Mouse (Mus musculus) midbrain, embryonic 10.5 days (tissue): ENCODE data around the gene Slc37a4. TPM values are rescaled to one million over a fixed set of nuclear protein-coding genes. Genes with fewer than 3 reads are reported as not detected.
"Not testable (repeated sequence)": the region's sequence is repeated elsewhere in the genome, so short reads cannot be mapped to it uniquely, and the experiment has no call there.

ENCODE experiments used
- DNase-seq: peaks from one replicate; pipeline ENCODE4 v3.0.0-alpha.2; 2017; ENCODE audit warnings: low spot score
- H3K27ac ChIP-seq: fragments of 300-500 bp; sonication (generic); replicated peaks from 2 replicates; pipeline ENCODE4 v1.5.1; 2016; ENCODE audit warnings: mild to moderate bottlenecking
- H3K27me3 ChIP-seq: fragments of 300-500 bp; sonication (generic); 2 replicates; pipeline ENCODE4 v1.6.1; 2016; ENCODE audit warnings: low read depth, mild to moderate bottlenecking; ENCODE audit not compliant: poor library complexity, severe bottlenecking
- H3K36me3 ChIP-seq: fragments of 300-500 bp; sonication (generic); 2 replicates; pipeline ENCODE4 v1.6.1; 2016; ENCODE audit warnings: mild to moderate bottlenecking, moderate library complexity
- H3K4me1 ChIP-seq: fragments of 300-500 bp; sonication (generic); 2 replicates; pipeline ENCODE4 v1.6.1; 2016
- H3K4me3 ChIP-seq: fragments of 300-500 bp; sonication (generic); 2 replicates; pipeline ENCODE4 v1.5.1; 2016; ENCODE audit warnings: mild to moderate bottlenecking, moderate library complexity
- H3K9me3 ChIP-seq: fragments of 300-500 bp; sonication (generic); replicated peaks from 2 replicates; pipeline ENCODE4 v1.6.1; 2016; ENCODE audit warnings: mild to moderate bottlenecking
- WGBS: fragments of 180-500 bp; shearing (Covaris S2); methylation state at CpG from one replicate; pipeline ENCODE4 v1.1.7; 2016; 5-methylcytosine and 5-hydroxymethylcytosine counted together
- polyA plus RNA-seq: library from polyadenylated mRNA; unstranded; fragments of >200 nt; fragmentation: Nextera tagmentation; extraction: Ambion mirVana; gene quantifications from 2 replicates; pipeline ENCODE4 v1.2.1, GENCODE M21; 2016

Slc37a4 gene
- 17.2 and 20.5 TPM in 2 replicates for polyA plus RNA-seq

DNA sequence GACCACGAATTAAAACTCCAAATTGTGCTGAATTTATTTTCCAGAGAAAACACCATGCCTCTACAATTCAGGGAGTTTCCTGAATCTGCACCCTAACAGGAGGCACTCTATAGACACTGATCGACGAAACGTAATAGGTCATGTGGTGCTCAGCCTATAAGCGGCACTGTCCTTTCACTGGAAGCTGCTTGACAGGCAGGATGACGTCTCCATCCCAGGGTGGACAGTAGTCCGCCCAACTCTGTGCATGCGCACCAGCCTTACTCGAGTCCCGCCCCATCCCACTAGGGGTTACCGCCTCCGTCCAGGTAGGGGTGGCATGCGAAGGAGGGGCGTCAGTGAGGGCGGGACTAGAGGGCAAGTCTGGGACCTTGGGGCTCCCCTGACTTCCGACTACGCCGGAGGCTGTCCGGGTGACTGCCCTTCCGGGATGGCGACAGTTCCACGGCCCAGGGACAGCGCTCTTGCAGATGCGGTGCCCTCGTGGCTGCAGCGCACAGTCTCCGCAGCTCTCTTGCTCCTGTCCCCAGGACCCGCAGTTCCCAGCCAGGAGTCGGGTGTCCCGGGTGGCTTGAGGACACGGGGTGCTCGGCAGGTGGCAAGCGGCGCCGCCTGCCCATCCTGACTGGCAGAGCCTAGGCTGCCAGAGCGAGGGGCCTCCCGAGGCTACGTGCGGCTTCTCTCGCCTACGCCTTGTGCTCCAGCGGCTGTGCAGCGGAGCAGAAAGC lies at the start of gene Slc37a4:
Gene Slc37a4, plus strand, starts transcription at position 169 of the 728 bp plus-strand sequence.
- Histone ChIP-seq H3K4me1 (peaks cover 34% of the 10 kb centered on the region), H3K27ac (peak within 1 kb of the TSS; percentile 90), H3K9me3 (no peaks in the 10 kb centered on the region), H3K36me3 (peaks cover 42% of the 10 kb centered on the region), H3K4me3 (peak within 1 kb of the TSS; percentile 85), H3K27me3 (peaks cover 13% of the 10 kb centered on the region)
- under 1% methylated on average over 43 of the region's 43 CpGs for WGBS
- peak; percentile 87 for DNase-seq

DNA sequence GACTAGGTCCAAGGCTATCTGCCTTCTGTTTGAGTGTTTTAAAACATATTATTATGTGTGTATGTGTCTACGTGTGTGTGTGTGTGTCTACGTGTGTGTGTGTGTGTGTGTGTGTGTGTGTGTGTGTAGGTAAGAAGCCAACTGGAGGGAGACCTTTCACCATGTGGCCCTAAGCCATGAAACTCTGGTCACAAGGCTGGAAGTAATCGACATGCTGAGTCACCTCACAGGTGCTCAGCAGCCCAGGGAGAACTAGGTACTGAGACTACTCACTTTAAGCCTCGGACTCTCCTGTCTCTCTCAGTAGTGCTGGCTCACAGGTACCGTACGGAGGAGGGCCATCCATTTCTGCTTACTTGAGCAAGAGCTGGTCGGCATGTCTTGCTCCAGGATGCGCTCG lies 49.5 kb upstream of the Slc37a4 start:
- DNase-seq: no peak
- Histone ChIP-seq H3K27me3 (no peaks in the 10 kb centered on the region), H3K4me3 (no peak overlapping the region), H3K4me1 (peaks cover 19% of the 10 kb centered on the region), H3K27ac (no peak overlapping the region), H3K9me3 (no peaks in the 10 kb centered on the region; the same call in 1 of the 2 replicates), H3K36me3 (peaks cover 68% of the 10 kb centered on the region)
- WGBS: 95% methylated on average over 8 of the region's 9 CpGs

- 94% methylated on average over 4 of the region's 4 CpGs for WGBS
- no peaks in the 10 kb centered on the region for H3K27me3 ChIP-seq
- H3K36me3 ChIP-seq: peaks cover 73% of the 10 kb centered on the region
- H3K4me3 ChIP-seq: no peak overlapping the region
- H3K27ac ChIP-seq: no peak overlapping the region
- DNase-seq: no peak
- peaks cover 15% of the 10 kb centered on the region for H3K4me1 ChIP-seq
- H3K9me3 ChIP-seq: no peaks in the 10 kb centered on the region; the same call in 1 of the 2 replicates
Measured at GRCm38 (mm10) chr9:44347621-44348020, 49.0 kb upstream of the Slc37a4 start.

DNA sequence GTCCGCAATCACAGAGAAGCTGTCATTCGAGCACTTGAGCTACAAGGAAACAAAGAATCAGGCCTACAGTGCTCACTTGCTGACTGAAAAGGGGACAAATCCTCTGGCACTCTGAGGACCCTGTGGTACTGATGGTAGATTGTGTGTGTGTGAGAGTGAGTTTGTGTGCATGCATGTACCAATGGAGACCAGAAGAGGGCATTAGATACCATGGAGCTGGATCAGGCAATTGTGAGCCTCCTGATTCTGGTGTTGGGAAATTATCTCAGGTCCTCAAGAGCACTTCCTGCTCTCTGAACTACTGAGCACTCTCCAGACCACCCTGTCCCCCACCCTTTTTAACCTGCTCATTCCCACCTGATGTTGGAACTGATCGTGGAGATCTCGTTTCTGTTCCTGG lies 48.1 kb upstream of the Slc37a4 start:
- peaks cover 82% of the 10 kb centered on the region for H3K36me3 ChIP-seq
- WGBS: 98% methylated on average over 4 of the region's 4 CpGs

GRCm38 (mm10) chr9:44351396-44351795 lies 45.3 kb upstream of the Slc37a4 start:
- WGBS: 92% methylated on average over 4 of the region's 4 CpGs
- Histone ChIP-seq H3K36me3 (peaks cover 100% of the 10 kb centered on the region), H3K4me3 (no peak overlapping the region), H3K27ac (no peak overlapping the region), H3K4me1 (no peaks in the 10 kb centered on the region), H3K27me3 (no peaks in the 10 kb centered on the region), H3K9me3 (no peaks in the 10 kb centered on the region; the same call in 1 of the 2 replicates)
- no peak for DNase-seq

More for the DNA sequence above, 48.1 kb upstream of the Slc37a4 start:
- no peak for DNase-seq
- H3K4me1 ChIP-seq: peaks cover 6% of the 10 kb centered on the region; the same call in 1 of the 2 replicates
- no peaks in the 10 kb centered on the region; the same call in 1 of the 2 replicates for H3K9me3 ChIP-seq
- H3K27ac ChIP-seq: no peak overlapping the region
- H3K27me3 ChIP-seq: no peaks in the 10 kb centered on the region
- no peak overlapping the region for H3K4me3 ChIP-seq

- no peaks in the 10 kb centered on the region for H3K4me1 ChIP-seq
- H3K27ac ChIP-seq: no peak overlapping the region
- DNase-seq: no peak
- no peaks in the 10 kb centered on the region; the same call in 1 of the 2 replicates for H3K9me3 ChIP-seq
- no peaks in the 10 kb centered on the region for H3K27me3 ChIP-seq
- WGBS: 93% methylated on average over 10 of the region's 10 CpGs
- H3K36me3 ChIP-seq: peaks cover 100% of the 10 kb centered on the region
- H3K4me3 ChIP-seq: no peak overlapping the region
Measured at GRCm38 (mm10) chr9:44352337-44352736, 44.3 kb upstream of the Slc37a4 start.

DNA sequence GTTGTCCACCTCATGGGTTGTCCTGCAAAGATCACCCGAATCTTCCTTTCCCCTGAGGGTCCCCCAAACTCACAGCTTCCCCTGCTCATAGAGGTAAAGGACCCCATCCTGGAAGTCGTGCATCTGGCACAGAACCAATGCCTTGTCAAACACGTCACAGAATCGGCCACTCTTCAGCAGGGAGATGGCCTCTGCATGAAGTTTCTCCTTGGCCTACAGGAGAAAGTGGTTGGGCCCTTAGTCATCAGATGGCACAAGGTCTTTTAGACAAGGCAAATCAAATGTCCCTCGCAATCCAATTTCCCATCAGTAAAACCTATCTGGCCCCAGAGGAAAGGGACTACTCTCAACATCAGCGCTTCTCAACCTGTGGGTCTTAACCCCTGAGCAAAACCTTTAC lies 43.5 kb upstream of the Slc37a4 start:
- no peaks in the 10 kb centered on the region for H3K27me3 ChIP-seq
- peaks cover 100% of the 10 kb centered on the region for H3K36me3 ChIP-seq
- no peaks in the 10 kb centered on the region; the same call in 1 of the 2 replicates for H3K9me3 ChIP-seq
- H3K4me3 ChIP-seq: no peak overlapping the region
- no peak for DNase-seq
- WGBS: 92% methylated on average over 6 of the region's 6 CpGs
- H3K27ac ChIP-seq: no peak overlapping the region
- H3K4me1 ChIP-seq: no peaks in the 10 kb centered on the region

GRCm38 (mm10) chr9:44357207-44357606 lies 39.4 kb upstream of the Slc37a4 start:
- no peaks in the 10 kb centered on the region for H3K9me3 ChIP-seq
- peaks cover 76% of the 10 kb centered on the region for H3K36me3 ChIP-seq
- H3K4me3 ChIP-seq: no peak overlapping the region
- no peak overlapping the region for H3K27ac ChIP-seq
- no peaks in the 10 kb centered on the region for H3K27me3 ChIP-seq
- peaks cover 8% of the 10 kb centered on the region for H3K4me1 ChIP-seq
- WGBS: 82% methylated on average over 4 of the region's 4 CpGs
- no peak for DNase-seq

GRCm38 (mm10) chr9:44361190-44361917 lies 35.3 kb upstream of the Slc37a4 start, which contains the start of gene Vps11:
TSS of gene Vps11 (minus strand) at chr9:44361670.
- DNase-seq: peak; percentile 98
- WGBS: under 1% methylated on average over 44 of the region's 44 CpGs
- H3K9me3 ChIP-seq: no peaks in the 10 kb centered on the region
- H3K4me3 ChIP-seq: peak within 1 kb of the TSS; percentile 77
- H3K36me3 ChIP-seq: peaks cover 35% of the 10 kb centered on the region
- no peaks in the 10 kb centered on the region for H3K27me3 ChIP-seq
- peak within 1 kb of the TSS; percentile 85 for H3K27ac ChIP-seq
- H3K4me1 ChIP-seq: peaks cover 8% of the 10 kb centered on the region

DNA sequence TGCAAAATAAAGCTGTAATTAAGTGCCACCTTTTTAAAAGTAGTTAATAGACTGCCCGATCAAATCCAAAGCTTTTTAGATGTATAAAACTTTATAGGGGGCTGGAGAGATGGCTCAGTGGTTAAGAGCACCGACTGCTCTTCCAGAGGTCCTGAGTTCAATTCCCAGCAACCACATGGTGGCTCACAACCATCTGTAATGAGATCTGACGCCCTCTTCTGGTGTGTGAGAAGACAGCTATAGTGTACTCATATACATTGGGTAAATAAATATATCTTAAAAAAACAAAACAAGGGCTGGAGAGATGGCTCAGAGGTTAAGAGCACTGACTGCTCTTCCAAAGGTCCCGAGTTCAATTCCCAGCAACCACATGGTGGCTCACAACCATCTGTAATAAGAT lies 34.7 kb upstream of the Slc37a4 start:
- 50% methylated on average over 4 of the region's 4 CpGs for WGBS
- peaks cover 29% of the 10 kb centered on the region for H3K36me3 ChIP-seq
- DNase-seq, H3K9me3 ChIP-seq, H3K4me1 ChIP-seq, H3K27me3 ChIP-seq: not testable (repeated sequence)
- H3K27ac ChIP-seq: peak overlapping the region; percentile 85
- peak overlapping the region; percentile 77 for H3K4me3 ChIP-seq

- no peaks in the 10 kb centered on the region for H3K27me3 ChIP-seq
- 71% methylated on average over 3 of the region's 3 CpGs for WGBS
- no peak overlapping the region for H3K27ac ChIP-seq
- no peak for DNase-seq
- H3K4me1 ChIP-seq: peaks cover 8% of the 10 kb centered on the region
- H3K9me3 ChIP-seq: no peaks in the 10 kb centered on the region
- no peak overlapping the region for H3K4me3 ChIP-seq
- H3K36me3 ChIP-seq: peaks cover 5% of the 10 kb centered on the region
Measured at GRCm38 (mm10) chr9:44364480-44364879, 32.2 kb upstream of the Slc37a4 start.

GRCm38 (mm10) chr9:44373386-44373785 lies 23.3 kb upstream of the Slc37a4 start:
- Histone ChIP-seq H3K4me1 (peaks cover 9% of the 10 kb centered on the region), H3K4me3 (no peak overlapping the region), H3K27ac (no peak overlapping the region), H3K27me3 (no peaks in the 10 kb centered on the region), H3K36me3 (0 out of 2 replicates have a peak, but pooled peaks cover 3% of the 10 kb centered on the region), H3K9me3 (no peaks in the 10 kb centered on the region)
- DNase-seq: no peak

DNA sequence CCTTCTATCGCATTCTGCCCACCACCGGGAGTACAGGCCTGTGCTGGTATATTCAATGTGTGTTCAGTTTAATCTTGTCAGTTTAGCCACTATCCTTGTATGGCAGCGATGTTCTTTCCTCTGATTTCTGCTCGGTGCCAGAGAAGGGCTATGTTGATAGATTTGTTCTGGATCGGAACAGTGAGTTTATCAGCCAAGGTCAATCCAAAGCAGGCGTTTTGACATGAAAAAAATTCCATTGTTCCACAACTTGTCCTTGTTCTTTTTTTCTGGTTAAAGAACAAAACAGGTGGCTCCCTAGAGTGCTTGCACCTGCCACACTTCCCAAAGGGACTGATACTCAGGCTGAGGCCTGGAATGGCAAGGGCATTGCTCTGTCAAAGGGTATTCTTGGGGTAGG lies 20.5 kb upstream of the Slc37a4 start:
- Histone ChIP-seq H3K9me3 (no peaks in the 10 kb centered on the region), H3K27ac (no peak overlapping the region), H3K4me3 (no peak overlapping the region), H3K4me1 (peaks cover 27% of the 10 kb centered on the region), H3K27me3 (no peaks in the 10 kb centered on the region), H3K36me3 (peaks cover 11% of the 10 kb centered on the region)
- WGBS: 92% methylated on average over 6 of the region's 6 CpGs
- DNase-seq: no peak
